Mouse (Mus musculus): ENCODE measurements around the gene Glycam1. TPM values are rescaled to one million over a fixed set of nuclear protein-coding genes. Genes with fewer than 3 reads are reported as not detected.

The Glycam1 gene
- total and polyA plus RNA-seq, 3 experiments = not detected

DNA sequence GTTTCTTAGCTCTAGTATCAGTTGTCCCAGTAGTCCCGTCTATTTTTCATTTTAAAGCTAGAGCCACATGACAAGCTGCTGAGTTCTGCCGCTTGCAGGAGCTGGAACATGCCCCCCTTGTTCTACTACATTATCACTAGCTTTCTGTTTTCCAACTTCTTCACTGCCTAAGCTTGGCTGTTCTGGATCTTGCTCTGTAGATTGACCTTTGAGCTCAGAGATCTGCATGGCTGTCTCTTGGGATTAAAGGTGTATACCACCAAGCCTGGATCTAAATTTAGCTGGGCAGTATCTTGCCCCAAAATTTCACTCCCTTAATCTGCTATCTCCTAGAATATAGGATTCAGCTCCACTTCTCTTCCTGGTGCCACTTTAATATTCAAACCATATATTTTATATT, 21.0 kb upstream of the Glycam1 start:
- H3K9me3 ChIP-seq (replicated peaks; ENCODE audit: insufficient read depth, low read length) = no peaks in the 10 kb centered on the region
- no peak for DNase-seq (ENCODE audit: low read depth, low spot score)

GRCm38 (mm10) chr15:103552096-103552690, 12.7 kb downstream of the Glycam1 start:
- Histone ChIP-seq H3K27me3 (ENCODE audit: control insufficient read depth in 1 of 2, insufficient read depth in 2 of 2, low read length in 2 of 2) (no peaks in the 10 kb centered on the region), H3K9me3 (replicated peaks; ENCODE audit: insufficient read depth, low read length) (no peaks in the 10 kb centered on the region), H3K4me3 (ENCODE audit: control insufficient read depth in 1 of 2, insufficient read depth in 1 of 2, low read depth in 2 of 2, low read length in 2 of 2) (no peak overlapping the region), H3K4me1 (ENCODE audit: control insufficient read depth in 1 of 2, insufficient read depth in 2 of 2, low read length in 2 of 2) (no peaks in the 10 kb centered on the region), H3K27ac (ENCODE audit: control insufficient read depth, low read depth, low read length) (no peak overlapping the region), H3K79me2 (ENCODE audit: control insufficient read depth, insufficient read depth, low read length, poor library complexity) (no peaks in the 10 kb centered on the region), H3K9ac (ENCODE audit: control insufficient read depth, low read depth, low read length, poor library complexity, severe bottlenecking) (no peak overlapping the region), H3K36me3 (ENCODE audit: control insufficient read depth in 1 of 2, insufficient read depth in 2 of 2, low read length in 2 of 2) (no peaks in the 10 kb centered on the region)
- DNase-seq (ENCODE audit: low read depth, low spot score) = peak; percentile 52
- TF ChIP-seq RCOR1 (IDR thresholded peaks at IDR 0.05; ENCODE audit: low read depth, low read length) (no peak), CTCF (IDR thresholded peaks at IDR 0.05 in 2 of 3, conservative IDR thresholded peaks at IDR 0.05 in 1 of 3; ENCODE audit: control insufficient read depth in 1 of 3, insufficient read depth in 1 of 3, low read depth in 2 of 3, low read length in 3 of 3, poor library complexity in 1 of 3, severe bottlenecking in 1 of 3) (peak; percentile 52 to 64 (median 55)), CHD2 (IDR thresholded peaks at IDR 0.05; ENCODE audit: low read length) (no peak), ZKSCAN1 (IDR thresholded peaks at IDR 0.05; ENCODE audit: low read depth, low read length) (no peak), BHLHE40 (IDR thresholded peaks at IDR 0.05; ENCODE audit: borderline replicate concordance, low read depth, low read length) (no peak), JUND (IDR thresholded peaks at IDR 0.05; ENCODE audit: low read depth, low read length) (no peak), NELFE (IDR thresholded peaks at IDR 0.05; ENCODE audit: low read depth, low read length) (no peak), ZC3H11A (IDR thresholded peaks at IDR 0.05; ENCODE audit: low read depth, low read length) (peak; percentile 70), POLR2A (IDR thresholded peaks at IDR 0.05; ENCODE audit: control insufficient read depth in 1 of 2, insufficient read depth in 1 of 2, low read depth in 1 of 2, low read length in 2 of 2, poor library complexity in 1 of 2) (no peak), ZMIZ1 (IDR thresholded peaks at IDR 0.05; ENCODE audit: low read depth, low read length) (no peak), UBTF (IDR thresholded peaks at IDR 0.05; ENCODE audit: borderline replicate concordance, insufficient read depth, low read depth, low read length) (no peak), USF2 (IDR thresholded peaks at IDR 0.05; ENCODE audit: borderline replicate concordance in 1 of 2, insufficient read depth in 1 of 2, low read depth in 1 of 2, low read length in 2 of 2) (no peak), MAX (IDR thresholded peaks at IDR 0.05; ENCODE audit: low read length) (no peak), MYB (IDR thresholded peaks at IDR 0.05; ENCODE audit: low read depth, low read length) (no peak), SIN3A (IDR thresholded peaks at IDR 0.05; ENCODE audit: low read length) (no peak), MAZ (IDR thresholded peaks at IDR 0.05; ENCODE audit: low read depth, low read length) (no peak), RAD21 (IDR thresholded peaks at IDR 0.05; ENCODE audit: low read depth, low read length) (peak; percentile 79), KAT2A (conservative IDR thresholded peaks at IDR 0.05; ENCODE audit: low read depth, low read length) (no peak), HCFC1 (IDR thresholded peaks at IDR 0.05; ENCODE audit: low read depth, low read length) (no peak), SMC3 (IDR thresholded peaks at IDR 0.05; ENCODE audit: low read depth, low read length) (peak; percentile 61), MAFK (IDR thresholded peaks at IDR 0.05; ENCODE audit: borderline replicate concordance, low read depth, low read length) (no peak), E2F4 (IDR thresholded peaks at IDR 0.05; ENCODE audit: borderline replicate concordance, low read depth, low read length) (no peak), CHD1 (IDR thresholded peaks at IDR 0.05; ENCODE audit: low read depth, low read length) (no peak), ZNF384 (IDR thresholded peaks at IDR 0.05; ENCODE audit: low read depth, low read length) (peak; percentile 62; the same call in 1 of the 2 replicates), USF1 (IDR thresholded peaks at IDR 0.05; ENCODE audit: low read depth, low read length) (no peak), MYC (IDR thresholded peaks at IDR 0.05; ENCODE audit: low read depth, low read length) (no peak), ETS1 (IDR thresholded peaks at IDR 0.05; ENCODE audit: low read depth, low read length) (no peak), POLR2AphosphoS5 (IDR thresholded peaks at IDR 0.05; ENCODE audit: borderline replicate concordance, low read depth, low read length) (no peak)

More for the DNA sequence above, 21.0 kb upstream of the Glycam1 start:
- Histone ChIP-seq H3K4me1 (ENCODE audit: control insufficient read depth in 1 of 2, insufficient read depth in 2 of 2, low read length in 2 of 2) (no peaks in the 10 kb centered on the region), H3K36me3 (ENCODE audit: control insufficient read depth in 1 of 2, insufficient read depth in 2 of 2, low read length in 2 of 2) (no peaks in the 10 kb centered on the region), H3K79me2 (ENCODE audit: control insufficient read depth, insufficient read depth, low read length, poor library complexity) (no peaks in the 10 kb centered on the region), H3K27me3 (ENCODE audit: control insufficient read depth in 1 of 2, insufficient read depth in 2 of 2, low read length in 2 of 2) (no peaks in the 10 kb centered on the region), H3K9ac (ENCODE audit: control insufficient read depth, low read depth, low read length, poor library complexity, severe bottlenecking) (no peak overlapping the region), H3K4me3 (ENCODE audit: control insufficient read depth in 1 of 2, insufficient read depth in 1 of 2, low read depth in 2 of 2, low read length in 2 of 2) (no peak overlapping the region), H3K27ac (ENCODE audit: control insufficient read depth, low read depth, low read length) (no peak overlapping the region)
- TF ChIP-seq EP300 (IDR thresholded peaks at IDR 0.05; ENCODE audit: low read depth in 1 of 2, low read length in 2 of 2) = no peak
- no peak for TF ChIP-seq JUND (IDR thresholded peaks at IDR 0.05; ENCODE audit: low read depth, low read length)
- no peak for TF ChIP-seq KAT2A (conservative IDR thresholded peaks at IDR 0.05; ENCODE audit: low read depth, low read length)
- TF ChIP-seq ZKSCAN1 (IDR thresholded peaks at IDR 0.05; ENCODE audit: low read depth, low read length) = no peak
- no peak for TF ChIP-seq HCFC1 (IDR thresholded peaks at IDR 0.05; ENCODE audit: low read depth, low read length)
- TF ChIP-seq GABPA (IDR thresholded peaks at IDR 0.05; ENCODE audit: low read depth, low read length) = no peak
- TF ChIP-seq POLR2AphosphoS5 (IDR thresholded peaks at IDR 0.05; ENCODE audit: borderline replicate concordance, low read depth, low read length) = no peak
- no peak for TF ChIP-seq CHD2 (IDR thresholded peaks at IDR 0.05; ENCODE audit: low read length)
- TF ChIP-seq MYC (IDR thresholded peaks at IDR 0.05; ENCODE audit: low read depth, low read length) = no peak
- no peak for TF ChIP-seq E2F4 (IDR thresholded peaks at IDR 0.05; ENCODE audit: borderline replicate concordance, low read depth, low read length)

Measured in MEL (cell line).